Mouse (Mus musculus) MEL (cell line): ENCODE results near the gene Trf. TPM values are rescaled to one million over a fixed set of nuclear protein-coding genes. Genes with fewer than 3 reads are reported as not detected.

ENCODE experiments used
- DNase-seq: peaks from one replicate; pipeline ENCODE4 v3.0.0; 2011; ENCODE audit warnings: low read depth, low spot score
- H3K27ac ChIP-seq: 2 replicates; pipeline ENCODE4 v1.5.1; 2012; ENCODE audit warnings: low read depth, mild to moderate bottlenecking, control low read depth, low read length, moderate library complexity; ENCODE audit not compliant: control insufficient read depth
- H3K27me3 ChIP-seq, 2 experiments: fragments of 150-350 bp in 1 of 2; sonication (generic) in 1 of 2; 2 replicates each; pipeline ENCODE4 v1.6.1; 2012; ENCODE audit warnings: low read length in 2 of 2, mild to moderate bottlenecking in 2 of 2, improper control_type of control experiment in 1 of 2, moderate library complexity in 1 of 2; ENCODE audit not compliant: insufficient read depth in 2 of 2, control insufficient read depth in 1 of 2
- H3K36me3 ChIP-seq, 2 experiments: 2 replicates each; pipeline ENCODE4 v1.6.1; 2012 to 2014; ENCODE audit warnings: low read length in 2 of 2, improper control_type of control experiment in 1 of 2, inconsistent platforms in 1 of 2, mild to moderate bottlenecking in 1 of 2; ENCODE audit not compliant: insufficient read depth in 2 of 2, control insufficient read depth in 1 of 2
- H3K4me1 ChIP-seq, 2 experiments: fragments of 150-350 bp in 1 of 2; sonication (generic) in 1 of 2; 2 replicates each; pipeline ENCODE4 v1.6.1; 2012; ENCODE audit warnings: low read length in 2 of 2, improper control_type of control experiment in 1 of 2, mild to moderate bottlenecking in 1 of 2; ENCODE audit not compliant: insufficient read depth in 2 of 2, control insufficient read depth in 1 of 2
- H3K4me3 ChIP-seq, 2 experiments: fragments of 150-350 bp in 1 of 2; sonication (generic) in 1 of 2; 2 replicates each; pipeline ENCODE4 v1.5.1; 2012; ENCODE audit warnings: low read depth in 2 of 2, low read length in 2 of 2, mild to moderate bottlenecking in 2 of 2, moderate library complexity in 2 of 2, control low read depth in 1 of 2, improper control_type of control experiment in 1 of 2; ENCODE audit not compliant: control insufficient read depth in 1 of 2, insufficient read depth in 1 of 2
- H3K79me2 ChIP-seq: 2 replicates; pipeline ENCODE4 v1.6.1; 2012; ENCODE audit warnings: mild to moderate bottlenecking, low read length, moderate library complexity; ENCODE audit not compliant: control insufficient read depth, poor library complexity, insufficient read depth
- H3K9ac ChIP-seq: 2 replicates; pipeline ENCODE4 v1.6.1; 2012; ENCODE audit warnings: low read depth, mild to moderate bottlenecking, control low read depth, low read length, moderate library complexity; ENCODE audit not compliant: control insufficient read depth, poor library complexity, severe bottlenecking
- H3K9me3 ChIP-seq: fragments of 150-350 bp; sonication (generic); replicated peaks from 2 replicates; pipeline ENCODE4 v1.6.1; 2012; ENCODE audit warnings: mild to moderate bottlenecking, low read length, improper control_type of control experiment, moderate library complexity; ENCODE audit not compliant: insufficient read depth
- BHLHE40 ChIP-seq: IDR thresholded peaks from 2 replicates; pipeline ENCODE4 v1.6.1; 2012; ENCODE audit warnings: low read depth, mild to moderate bottlenecking, inconsistent platforms, low read length, improper control_type of control experiment, borderline replicate concordance
- EP300 ChIP-seq, 2 experiments: IDR thresholded peaks; 2 replicates each; pipeline ENCODE4 v1.6.1; 2011; ENCODE audit warnings: improper control_type of control experiment in 2 of 2, low read length in 2 of 2, low read depth in 1 of 2, mild to moderate bottlenecking in 1 of 2
- GABPA ChIP-seq: IDR thresholded peaks from 2 replicates; pipeline ENCODE4 v1.6.1; 2012; ENCODE audit warnings: low read depth, mild to moderate bottlenecking, inconsistent platforms, low read length, improper control_type of control experiment, moderate library complexity
- GATA1 ChIP-seq: IDR thresholded peaks from 2 replicates; pipeline ENCODE4 v1.6.1; 2011; ENCODE audit warnings: low read depth, low read length, improper control_type of control experiment
- MAFK ChIP-seq: IDR thresholded peaks from 2 replicates; pipeline ENCODE4 v1.6.1; 2011; ENCODE audit warnings: low read depth, mild to moderate bottlenecking, low read length, improper control_type of control experiment, borderline replicate concordance
- MAZ ChIP-seq: IDR thresholded peaks from 2 replicates; pipeline ENCODE4 v1.6.1; 2012; ENCODE audit warnings: low read depth, mild to moderate bottlenecking, inconsistent platforms, low read length, improper control_type of control experiment
- POLR2AphosphoS2 ChIP-seq: IDR thresholded peaks from 2 replicates; pipeline ENCODE4 v1.6.1; 2011; ENCODE audit warnings: low read length, improper control_type of control experiment
- UBTF ChIP-seq: IDR thresholded peaks from 2 replicates; pipeline ENCODE4 v1.6.1; 2012; ENCODE audit warnings: low read depth, mild to moderate bottlenecking, inconsistent platforms, low read length, improper control_type of control experiment, moderate library complexity, borderline replicate concordance; ENCODE audit not compliant: insufficient read depth
- ZKSCAN1 ChIP-seq: IDR thresholded peaks from 2 replicates; pipeline ENCODE4 v1.6.1; 2012; ENCODE audit warnings: low read depth, mild to moderate bottlenecking, inconsistent platforms, low read length, improper control_type of control experiment, moderate library complexity
- ZNF384 ChIP-seq: IDR thresholded peaks from 2 replicates; pipeline ENCODE4 v1.6.1; 2012; ENCODE audit warnings: low read depth, mild to moderate bottlenecking, inconsistent platforms, low read length, improper control_type of control experiment
- polyA plus RNA-seq, 2 experiments: library from polyadenylated mRNA; stranded (reverse) in 1 of 2; unstranded in 1 of 2; fragments of >175 nt in 1 of 2; fragments of >200 nt in 1 of 2; gene quantifications; 2 replicates each; pipeline versions ENCODE4 v1.2.1 to v1.2.4; 2012; ENCODE audit warnings: low replicate concordance in 2 of 2, low read depth in 1 of 2; ENCODE audit not compliant: insufficient read length in 2 of 2, insufficient read depth in 1 of 2, missing spikeins in 1 of 2
- total RNA-seq: library from RNA; depleted of rRNA; stranded (reverse); fragments of 300-350 nt; gene quantifications from 2 replicates; pipeline ENCODE4 v1.2.3, GENCODE M21; 2012

Trf gene
- total and polyA plus RNA-seq, 3 experiments = not detected

GRCm38 (mm10) chr9:103201561-103202260 lies 28.5 kb downstream of the Trf start, which contains the start of gene Srprb (continued):
- no peak for TF ChIP-seq ZKSCAN1
- no peak for TF ChIP-seq MAZ
- TF ChIP-seq MAFK = no peak
- TF ChIP-seq, all 39 proteins: peak for 12

- H3K9ac ChIP-seq = no peak overlapping the region
- DNase-seq = no peak
- H3K79me2 ChIP-seq = no peaks in the 10 kb centered on the region
- H3K27me3 ChIP-seq = no peaks in the 10 kb centered on the region
- H3K4me3 ChIP-seq = no peak overlapping the region
- no peaks in the 10 kb centered on the region for H3K9me3 ChIP-seq
- H3K27ac ChIP-seq = no peak overlapping the region
- TF ChIP-seq POLR2AphosphoS2 = no peak
- 0 out of 2 replicates have a peak, but pooled peaks have one; percentile 9 for TF ChIP-seq GATA1
- no peaks in the 10 kb centered on the region; a peak in 1 of 4 replicates for H3K4me1 ChIP-seq
- peaks cover 2 to 8% of the 10 kb centered on the region in 2 experiments; a peak in 3 of 4 replicates for H3K36me3 ChIP-seq
Measured at GRCm38 (mm10) chr9:103188416-103188815, 41.8 kb downstream of the Trf start.

GRCm38 (mm10) chr9:103186747-103187146 lies 43.5 kb downstream of the Trf start:
- no peaks in the 10 kb centered on the region for H3K27me3 ChIP-seq
- H3K9me3 ChIP-seq = no peaks in the 10 kb centered on the region
- peaks cover 2 to 4% of the 10 kb centered on the region in 2 experiments; a peak in 3 of 4 replicates for H3K36me3 ChIP-seq
- no peaks in the 10 kb centered on the region for H3K79me2 ChIP-seq
- no peak overlapping the region for H3K4me3 ChIP-seq
- no peak overlapping the region for H3K27ac ChIP-seq
- H3K4me1 ChIP-seq = no peaks in the 10 kb centered on the region; a peak in 1 of 4 replicates
- H3K9ac ChIP-seq = no peak overlapping the region
- no peak for TF ChIP-seq BHLHE40
- TF ChIP-seq MAZ = no peak
- no peak for TF ChIP-seq GABPA
- no peak for DNase-seq

- H3K27me3 ChIP-seq = no peaks in the 10 kb centered on the region
- DNase-seq = no peak
- TF ChIP-seq EP300 (IDR thresholded peaks at IDR 0.05; ENCODE audit: low read depth in 1 of 2, low read length in 2 of 2) (no peak), UBTF (no peak), BHLHE40 (no peak), ZNF384 (no peak), MAFK (no peak)
- TF ChIP-seq, all 39 proteins: peak for 0
- H3K79me2 ChIP-seq = no peaks in the 10 kb centered on the region
- peaks cover 4 to 5% of the 10 kb centered on the region in 2 experiments; a peak in 3 of 4 replicates for H3K36me3 ChIP-seq
- no peaks in the 10 kb centered on the region for H3K9me3 ChIP-seq
- no peak overlapping the region for H3K4me3 ChIP-seq
- no peak overlapping the region for H3K9ac ChIP-seq
- no peak overlapping the region for H3K27ac ChIP-seq
- H3K4me1 ChIP-seq = no peaks in the 10 kb centered on the region; a peak in 1 of 4 replicates
Measured at GRCm38 (mm10) chr9:103185946-103186345, 44.3 kb downstream of the Trf start.
